Mouse (Mus musculus) heart, postnatal 0 days (tissue): ENCODE results near the gene Mrpl1. TPM values are rescaled to one million over a fixed set of nuclear protein-coding genes. Genes with fewer than 3 reads are reported as not detected.
A peak's percentile ranks its signal among the peaks of the same experiment; 100 is the strongest.

Experiments
- ATAC-seq: fragments of 200-750 bp; cut with Nextera tagmentation; 2 replicates; pipeline ENCODE4 v1.8.0; 2017; ENCODE audit warnings: low read depth, moderate number of reproducible peaks, moderate library complexity; ENCODE audit not compliant: insufficient read depth
- DNase-seq: peaks from one replicate; pipeline ENCODE4 v3.0.0-alpha.2; 2016; ENCODE audit warnings: low spot score
- H3K27ac ChIP-seq: fragments of 300-500 bp; sonication (generic); 2 replicates; pipeline ENCODE4 v1.5.1; 2014; ENCODE audit warnings: low read depth, mild to moderate bottlenecking
- H3K27me3 ChIP-seq: fragments of 300-500 bp; sonication (generic); 2 replicates; pipeline ENCODE4 v1.6.1; 2014; ENCODE audit warnings: low read length, mixed read lengths; ENCODE audit not compliant: control insufficient read depth, insufficient read depth
- H3K36me3 ChIP-seq: fragments of 300-500 bp; sonication (generic); replicated peaks from 2 replicates; pipeline ENCODE4 v1.6.1; 2014; ENCODE audit warnings: low read length, mixed read lengths; ENCODE audit not compliant: control insufficient read depth, insufficient read depth
- H3K4me1 ChIP-seq: fragments of 300-500 bp; sonication (generic); 2 replicates; pipeline ENCODE4 v1.6.1; 2014; ENCODE audit warnings: antibody characterized with exemption; ENCODE audit not compliant: control insufficient read depth, insufficient read depth
- H3K4me2 ChIP-seq: fragments of 300-500 bp; sonication (generic); 2 replicates; pipeline ENCODE4 v1.6.1; 2014; ENCODE audit warnings: low read depth, mild to moderate bottlenecking, low read length, moderate library complexity
- H3K4me3 ChIP-seq: fragments of 300-500 bp; sonication (generic); 2 replicates; pipeline ENCODE4 v1.5.1; 2014; ENCODE audit warnings: low read depth, low read length
- H3K9ac ChIP-seq: fragments of 300-500 bp; sonication (generic); replicated peaks from 2 replicates; pipeline ENCODE4 v1.6.1; 2014; ENCODE audit warnings: low read depth, low read length, mixed read lengths
- H3K9me3 ChIP-seq: fragments of 300-500 bp; sonication (generic); replicated peaks from 2 replicates; pipeline ENCODE4 v1.6.1; 2016; ENCODE audit warnings: low read length; ENCODE audit not compliant: control insufficient read depth
- CTCF ChIP-seq: IDR thresholded peaks from 2 replicates; pipeline ENCODE4 v1.5.1; 2016; ENCODE audit warnings: antibody characterized with exemption, control low read depth, low read depth
- EP300 ChIP-seq: IDR thresholded peaks from 2 replicates; pipeline ENCODE4 v1.6.1; 2016; ENCODE audit warnings: antibody characterized with exemption, low read depth
- WGBS: fragments of 180-500 bp; shearing (Covaris S2); extraction: QIAGEN DNeasy Blood & Tissue Kit; methylation state at CpG from one replicate; pipeline ENCODE4 v1.1.7; 2014; 5-methylcytosine and 5-hydroxymethylcytosine counted together
- polyA plus RNA-seq: library from polyadenylated mRNA; unstranded; fragments of >200 nt; fragmentation: Nextera tagmentation; extraction: Ambion mirVana; gene quantifications from 2 replicates; pipeline ENCODE4 v1.2.1, GENCODE M21; 2015
- total RNA-seq: library from RNA; depleted of rRNA; stranded (reverse); fragments of >200 nt; gene quantifications from 2 replicates; pipeline ENCODE4 v1.2.3, GENCODE M21; 2014; ENCODE audit warnings: low replicate concordance

The Mrpl1 gene
- total and polyA plus RNA-seq, 2 experiments from 2014 or later = 18.3 to 29.7 TPM

DNA sequence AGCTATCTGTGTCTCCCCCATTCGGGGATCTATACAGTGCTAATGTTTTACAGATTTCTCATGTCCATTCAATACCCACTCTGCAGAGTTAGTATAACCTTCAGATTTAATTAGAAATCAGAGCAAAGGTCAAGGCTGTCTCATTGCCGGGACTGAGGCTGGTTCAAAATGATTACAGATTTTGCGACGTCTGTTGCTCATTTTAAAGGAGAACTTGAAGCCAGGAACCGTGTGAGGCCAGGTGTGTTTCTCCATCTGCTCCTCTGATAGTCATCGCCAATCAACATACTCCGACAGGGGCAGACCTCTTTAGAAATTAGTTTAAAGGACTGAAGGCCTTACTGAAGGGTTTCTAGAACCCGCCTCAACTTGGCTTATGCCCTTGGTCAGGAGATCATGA, 96.5 kb downstream of the Mrpl1 start:
- H3K9me3 ChIP-seq = no peaks in the 10 kb centered on the region
- WGBS = 69% methylated on average over 8 of the region's 8 CpGs
- H3K27ac ChIP-seq = no peak overlapping the region
- no peak overlapping the region for H3K4me2 ChIP-seq
- H3K9ac ChIP-seq = no peak overlapping the region
- H3K4me3 ChIP-seq = no peak overlapping the region
- DNase-seq (no peak), ATAC-seq (no peak)
- no peaks in the 10 kb centered on the region for H3K4me1 ChIP-seq
- H3K36me3 ChIP-seq = no peaks in the 10 kb centered on the region
- TF ChIP-seq CTCF = no peak
- no peak for TF ChIP-seq EP300
- no peaks in the 10 kb centered on the region for H3K27me3 ChIP-seq

DNA sequence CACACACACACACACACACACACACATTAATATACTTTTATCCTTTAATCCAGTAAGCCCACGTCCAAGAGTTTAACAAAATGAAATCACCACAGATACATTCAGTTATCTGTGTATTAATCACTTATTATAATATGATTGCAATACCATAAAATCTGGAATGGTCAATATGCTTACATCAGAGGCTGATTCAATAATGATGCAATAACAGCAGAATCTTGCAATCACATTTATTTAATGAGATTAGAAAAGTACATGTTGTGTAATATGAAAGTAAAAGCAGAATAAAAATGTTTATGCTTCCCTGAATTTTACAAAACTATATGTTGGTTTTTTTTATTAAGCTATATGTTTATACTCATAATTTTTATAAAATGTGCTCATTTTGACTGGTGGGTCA, 97.0 kb downstream of the Mrpl1 start:
- Histone ChIP-seq H3K9ac (no peak overlapping the region), H3K36me3 (no peaks in the 10 kb centered on the region), H3K27me3 (no peaks in the 10 kb centered on the region), H3K27ac (no peak overlapping the region), H3K4me1 (no peaks in the 10 kb centered on the region), H3K4me3 (no peak overlapping the region), H3K9me3 (no peaks in the 10 kb centered on the region), H3K4me2 (no peak overlapping the region)
- ATAC-seq (no peak), DNase-seq (no peak)
- WGBS = 80% methylated on average over 1 of the region's 1 CpGs
- TF ChIP-seq EP300 = no peak
- TF ChIP-seq CTCF = no peak

- Histone ChIP-seq H3K4me3 (no peak overlapping the region), H3K27me3 (no peaks in the 10 kb centered on the region), H3K9ac (no peak overlapping the region), H3K36me3 (no peaks in the 10 kb centered on the region), H3K9me3 (no peaks in the 10 kb centered on the region), H3K4me2 (no peak overlapping the region), H3K27ac (no peak overlapping the region), H3K4me1 (no peaks in the 10 kb centered on the region)
- WGBS = 71% methylated on average over 5 of the region's 5 CpGs
- DNase-seq = no peak
- no peak for TF ChIP-seq EP300
- peak; percentile 40 for TF ChIP-seq CTCF
- ATAC-seq = no peak
Observed at GRCm38 (mm10) chr5:96306826-96307225, 97.5 kb downstream of the Mrpl1 start.

DNA sequence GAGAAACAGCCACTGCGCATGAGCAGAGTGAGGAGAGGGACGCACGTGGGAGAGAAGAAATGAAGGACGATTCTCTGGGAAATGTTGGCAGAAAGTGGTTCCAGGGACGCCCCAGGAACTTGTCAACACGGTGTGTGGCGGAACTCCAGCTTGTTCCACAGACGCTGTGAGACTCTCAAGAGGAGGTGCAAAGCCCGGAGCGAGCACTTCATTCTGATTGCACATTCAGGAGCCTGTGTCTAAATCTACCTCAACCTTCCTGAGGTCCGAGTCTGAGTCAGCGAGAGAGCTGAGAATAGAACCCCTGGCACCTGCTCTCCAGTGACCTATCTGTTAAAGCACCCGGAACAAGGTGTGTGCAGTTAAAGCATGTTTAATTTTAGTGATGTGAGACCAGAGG, 98.8 kb downstream of the Mrpl1 start:
- Histone ChIP-seq H3K9me3 (no peaks in the 10 kb centered on the region), H3K4me2 (no peak overlapping the region), H3K4me1 (no peaks in the 10 kb centered on the region), H3K4me3 (no peak overlapping the region), H3K27me3 (no peaks in the 10 kb centered on the region), H3K27ac (no peak overlapping the region), H3K36me3 (no peaks in the 10 kb centered on the region), H3K9ac (no peak overlapping the region)
- ATAC-seq (no peak), DNase-seq (no peak)
- 44% methylated on average over 13 of the region's 13 CpGs for WGBS
- TF ChIP-seq CTCF = no peak
- TF ChIP-seq EP300 = no peak

DNA sequence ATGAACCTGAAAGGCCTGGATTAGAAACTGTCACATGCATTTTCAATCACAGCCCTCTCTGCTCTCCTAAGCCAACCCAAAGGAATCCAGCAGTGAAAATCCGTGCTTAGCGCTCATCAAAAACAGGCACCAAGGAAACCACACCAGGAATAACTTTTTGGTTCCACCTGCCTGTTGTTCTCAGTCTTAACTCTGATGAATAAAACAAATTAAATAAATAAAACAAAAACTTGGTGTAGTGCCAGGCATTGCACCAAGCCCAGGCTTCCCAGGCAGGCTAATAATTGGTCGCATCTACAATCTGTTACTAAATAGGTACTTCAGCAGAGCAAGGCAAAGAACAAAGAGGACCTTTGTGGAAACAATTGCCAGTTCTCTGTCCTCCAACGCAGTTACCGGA, 99.4 kb downstream of the Mrpl1 start:
- DNase-seq (no peak), ATAC-seq (no peak)
- TF ChIP-seq EP300 (no peak), CTCF (no peak)
- WGBS = 72% methylated on average over 5 of the region's 5 CpGs
- no peak overlapping the region for H3K27ac ChIP-seq
- no peaks in the 10 kb centered on the region for H3K27me3 ChIP-seq
- H3K9ac ChIP-seq = no peak overlapping the region
- H3K4me3 ChIP-seq = no peak overlapping the region
- no peak overlapping the region for H3K4me2 ChIP-seq
- no peaks in the 10 kb centered on the region for H3K4me1 ChIP-seq
- H3K36me3 ChIP-seq = no peaks in the 10 kb centered on the region
- no peaks in the 10 kb centered on the region for H3K9me3 ChIP-seq

DNA sequence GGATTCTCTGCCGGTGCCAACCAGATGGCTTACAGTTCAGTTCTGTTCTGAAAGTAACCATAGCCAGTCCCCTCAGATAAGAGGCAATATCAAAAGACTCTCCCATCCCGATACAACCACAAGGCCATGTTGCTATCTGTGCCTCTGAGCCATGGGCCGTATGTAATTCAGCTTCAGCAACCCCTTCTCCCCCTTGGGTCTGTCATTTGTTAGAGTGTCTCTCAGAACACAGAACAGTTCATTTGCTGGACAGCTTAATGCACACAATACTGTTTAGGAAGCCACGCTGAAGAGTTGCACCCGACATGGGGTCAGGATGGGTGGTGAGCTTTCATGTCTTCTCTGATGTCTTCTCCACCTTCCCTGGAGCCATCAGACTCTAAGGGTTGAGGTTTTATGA, 100.3 kb downstream of the Mrpl1 start:
- no peaks in the 10 kb centered on the region for H3K4me1 ChIP-seq
- WGBS = 75% methylated on average over 5 of the region's 5 CpGs
- no peak overlapping the region for H3K4me2 ChIP-seq

More for the DNA sequence above, 100.3 kb downstream of the Mrpl1 start:
- H3K27ac ChIP-seq = no peak overlapping the region
- no peak for DNase-seq
- TF ChIP-seq CTCF = no peak
- TF ChIP-seq EP300 = no peak
- H3K4me3 ChIP-seq = no peak overlapping the region
- ATAC-seq = no peak
- H3K36me3 ChIP-seq = no peaks in the 10 kb centered on the region
- H3K27me3 ChIP-seq = no peaks in the 10 kb centered on the region
- H3K9me3 ChIP-seq = no peaks in the 10 kb centered on the region
- H3K9ac ChIP-seq = no peak overlapping the region
